Comparison of ENCODE assay signal across 21 mouse cellular contexts in the genomic region with DNA sequence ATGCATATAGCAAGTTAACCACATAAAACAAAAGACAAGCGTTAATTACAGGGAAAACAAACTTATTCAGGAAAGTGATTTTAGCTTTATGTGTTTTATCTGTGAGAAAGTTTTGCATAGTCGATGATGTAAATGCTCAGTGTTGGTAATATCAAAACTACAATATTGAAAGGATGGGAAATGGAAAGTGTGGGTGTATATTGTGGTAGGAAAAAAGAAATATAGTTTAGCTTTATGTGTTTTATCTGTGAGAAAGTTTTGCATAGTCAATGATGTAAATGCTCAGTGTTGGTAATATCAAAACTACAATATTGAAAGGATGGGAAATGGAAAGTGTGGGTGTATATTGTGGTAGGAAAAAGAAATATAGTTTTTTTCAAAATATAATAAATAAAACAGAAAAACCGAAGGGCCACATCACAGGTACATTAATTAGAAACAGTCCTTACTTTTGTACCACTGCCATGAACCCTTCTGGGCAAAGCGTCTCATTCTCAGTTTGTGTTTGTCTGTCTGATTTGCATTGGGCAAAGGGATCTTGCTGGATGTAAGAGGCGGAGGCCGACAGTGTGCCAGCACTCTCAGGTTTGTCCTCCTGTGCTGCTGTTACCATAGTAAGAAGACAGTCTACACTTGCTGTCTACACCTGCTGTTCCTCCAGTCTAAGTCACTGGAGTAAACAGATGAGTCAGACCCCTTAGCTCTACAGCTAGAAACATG.
"Had no signal": no experiment of that assay in that cellular context is flagged by ENCODE, and none has a peak within 500 bp of the region (broad histone marks: within the 10 kb centered on the region; RNA-seq: fewer than 3 reads in every experiment).

No protein-coding gene starts in this region.

- DNase-seq: kidney, adult 18-20 months; kidney, adult 9 months; kidney, postnatal 14 days; kidney, postnatal 4 days; left cerebral cortex, postnatal 4 days; lung, adult 18-20 months; lung, postnatal 10 days; lung, postnatal 36 days; retina, postnatal 1 day; right cerebral cortex, postnatal 25 days; spleen, adult 18-20 months; thymus, postnatal 25 days had no signal

- H3K27me3 ChIP-seq: limb, embryonic 12.5 days; limb, embryonic 15.5 days; lung, embryonic 15.5 days; megakaryocyte, embryonic 14.5 days; midbrain, embryonic 13.5 days; neural tube, embryonic 13.5 days; stomach, embryonic 15.5 days had no signal

- ATAC-seq: midbrain, embryonic 13.5 days had no signal

- H3K4me3 ChIP-seq: limb, embryonic 12.5 days; limb, embryonic 15.5 days; lung, embryonic 15.5 days; megakaryocyte, embryonic 14.5 days; midbrain, embryonic 10.5 days; midbrain, embryonic 13.5 days; neural tube, embryonic 13.5 days; stomach, embryonic 15.5 days had no signal

- H3K9me3 ChIP-seq: limb, embryonic 12.5 days; limb, embryonic 15.5 days; lung, embryonic 15.5 days; megakaryocyte, embryonic 14.5 days; midbrain, embryonic 10.5 days; midbrain, embryonic 13.5 days; stomach, embryonic 15.5 days had no signal

- H3K4me1 ChIP-seq: limb, embryonic 12.5 days; limb, embryonic 15.5 days; lung, embryonic 15.5 days; megakaryocyte, embryonic 14.5 days; midbrain, embryonic 10.5 days; midbrain, embryonic 13.5 days; neural tube, embryonic 13.5 days; stomach, embryonic 15.5 days had no signal

- H3K36me3 ChIP-seq: limb, embryonic 12.5 days; limb, embryonic 15.5 days; lung, embryonic 15.5 days; midbrain, embryonic 10.5 days; midbrain, embryonic 13.5 days; neural tube, embryonic 13.5 days; stomach, embryonic 15.5 days had no signal

- H3K27ac ChIP-seq: limb, embryonic 12.5 days; limb, embryonic 15.5 days; liver, embryonic 14.5 days; lung, embryonic 15.5 days; midbrain, embryonic 10.5 days; midbrain, embryonic 13.5 days; neural tube, embryonic 13.5 days; stomach, embryonic 15.5 days had no signal
